Mouse (Mus musculus) kidney, adult 11 months (tissue): ENCODE measurements around the gene Snx21.

Experiments
- DNase-seq: peaks from one replicate; pipeline ENCODE4 v3.0.0; 2022

The Snx21 gene

DNA sequence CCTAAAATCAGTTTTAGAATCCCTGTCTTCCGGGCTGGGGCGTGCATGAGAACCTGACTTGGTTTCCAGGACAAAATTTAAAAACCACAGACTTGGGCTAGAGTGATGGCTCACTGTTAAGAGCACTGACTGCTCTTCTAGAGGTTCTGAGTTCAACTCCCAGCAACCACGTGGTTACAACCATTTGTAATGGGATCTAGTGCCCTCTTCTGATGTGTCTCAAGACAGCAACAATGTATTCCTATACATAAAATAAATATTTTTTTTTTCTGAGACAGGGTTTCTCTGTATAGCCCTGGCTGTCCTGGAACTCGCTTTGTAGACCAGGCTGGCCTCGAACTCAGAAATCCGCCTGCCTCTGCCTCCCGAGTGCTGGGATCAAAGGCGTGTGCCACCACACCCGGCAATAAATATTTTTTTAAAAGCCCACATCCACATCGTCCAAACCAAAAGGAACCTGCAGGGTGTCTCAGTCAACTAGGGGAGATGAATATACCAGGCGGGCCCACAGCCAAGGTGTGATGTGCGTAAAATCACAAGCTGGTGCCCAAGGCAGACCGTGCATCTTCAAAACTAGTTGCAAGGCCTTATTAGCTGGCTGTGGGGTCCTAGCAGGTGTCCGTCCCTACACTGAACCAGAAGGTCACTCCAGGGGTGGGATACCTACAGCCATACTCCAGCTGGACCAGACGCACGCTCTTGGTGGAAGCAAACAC, 46.6 kb downstream of the Snx21 start:
- DNase-seq, result no peak

- DNase-seq, result peak; percentile 69
Observed at GRCm38 (mm10) chr2:164832748-164833301, 47.2 kb downstream of the Snx21 start, which contains the start of gene Ctsa. Gene Ctsa (plus strand): TSS chr2:164832873.

DNA sequence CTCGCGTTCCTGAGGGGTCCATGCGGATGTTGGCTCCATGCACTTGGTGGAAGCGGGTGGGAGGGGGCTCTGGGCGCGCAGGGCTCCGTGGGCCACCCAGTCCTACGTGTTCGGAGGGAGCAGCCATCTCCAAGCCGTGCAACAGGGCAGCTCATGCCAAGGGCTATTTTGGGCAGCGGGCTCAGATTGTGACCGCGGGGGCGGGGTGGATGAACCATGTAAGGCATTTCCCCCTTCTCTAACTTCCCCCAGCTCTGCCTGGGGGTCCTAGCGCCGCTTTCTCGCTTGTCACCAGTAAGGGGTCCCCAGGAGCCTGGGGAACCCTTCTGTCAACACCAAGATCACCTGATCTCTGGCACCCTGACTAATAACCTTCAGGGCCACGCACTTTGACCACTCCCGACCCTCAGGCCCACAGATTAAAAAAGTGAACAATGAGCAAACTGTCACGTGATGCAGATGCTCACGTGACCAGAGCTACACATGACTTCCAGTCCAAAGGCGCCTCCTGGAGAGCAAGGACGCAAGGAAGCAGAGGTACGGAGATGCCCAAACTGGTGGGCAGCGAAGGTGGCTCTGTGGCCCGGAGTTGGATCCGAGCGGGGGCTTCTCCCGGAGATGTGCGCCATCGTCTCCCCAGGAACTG, 47.8 kb downstream of the Snx21 start, which contains the start of gene Neurl2:
Gene Neurl2, minus strand, starts transcription at position 143 of the 646 bp plus-strand sequence.
- peak; percentile 94 for DNase-seq

DNA sequence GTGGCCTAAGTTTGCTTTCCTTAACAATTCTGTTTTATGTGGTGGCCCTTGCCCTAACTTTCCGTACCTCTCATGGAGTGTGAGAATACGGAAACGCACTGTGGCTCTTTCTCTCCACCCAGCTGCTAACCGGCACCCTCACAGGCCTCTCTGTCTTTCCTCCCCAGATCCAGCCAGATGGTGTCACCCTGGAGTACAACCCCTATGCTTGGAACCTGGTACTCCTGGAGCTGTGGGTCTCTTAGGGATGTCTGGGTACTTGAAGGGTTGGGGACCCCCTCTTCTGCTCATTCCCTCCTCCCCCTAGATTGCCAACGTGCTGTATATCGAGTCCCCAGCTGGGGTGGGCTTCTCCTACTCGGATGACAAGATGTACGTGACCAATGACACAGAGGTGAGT, 48.9 kb downstream of the Snx21 start:
- DNase-seq, result no peak

GRCm38 (mm10) chr2:164835164-164835563, 49.5 kb downstream of the Snx21 start:
- DNase-seq, result no peak
